Mouse (Mus musculus): ENCODE data around the gene Trim43c. TPM values are rescaled to one million over a fixed set of nuclear protein-coding genes. Genes with fewer than 3 reads are reported as not detected.
A peak's percentile ranks its signal among the peaks of the same experiment; 100 is the strongest.
"Not testable (repeated sequence)": the region's sequence is repeated elsewhere in the genome, so short reads cannot be mapped to it uniquely, and the experiment has no call there.

Trim43c gene
- polyA plus RNA-seq (2015; fragmentation: Nextera tagmentation; extraction: Ambion mirVana): 0.10 and 0.18 TPM in 2 replicates

DNA sequence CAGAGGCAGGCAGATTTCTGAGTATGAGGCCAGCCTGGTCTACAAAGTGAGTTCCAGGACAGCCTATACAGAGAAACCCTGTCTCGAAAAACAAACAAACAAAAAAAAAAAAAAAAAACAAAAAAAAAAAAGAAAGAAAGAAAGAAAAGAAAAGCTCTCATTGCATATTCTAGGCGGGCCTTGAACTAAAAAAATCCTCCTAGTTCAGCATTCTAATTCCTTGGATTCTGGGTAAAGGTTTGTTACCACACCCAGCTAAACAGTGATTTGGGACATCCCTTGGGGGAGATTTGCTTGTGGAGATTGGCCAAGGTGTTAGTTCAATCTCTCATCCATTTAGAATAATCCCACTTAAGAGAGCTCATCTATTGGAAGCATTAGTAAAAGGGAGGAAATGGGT is at the start of gene Trim43c:
Gene Trim43c, plus strand, starts transcription at position 301 of the 400 bp plus-strand sequence.
- not testable (repeated sequence) for H3K9ac ChIP-seq (ENCODE audit: low read depth, low read length); H3K36me3 ChIP-seq (ENCODE audit: control insufficient read depth, insufficient read depth, low read length); H3K4me3 ChIP-seq (ENCODE audit: low read length); ATAC-seq; H3K4me1 ChIP-seq (ENCODE audit: control insufficient read depth, insufficient read depth, low read length); H3K4me2 ChIP-seq (ENCODE audit: low read depth, low read length); H3K27ac ChIP-seq (ENCODE audit: low read length); H3K27me3 ChIP-seq (replicated peaks; ENCODE audit: control insufficient read depth, insufficient read depth, low read length); H3K9me3 ChIP-seq (ENCODE audit: control insufficient read depth, low read length)
- WGBS: 88% methylated on average over 2 of the region's 2 CpGs

DNA sequence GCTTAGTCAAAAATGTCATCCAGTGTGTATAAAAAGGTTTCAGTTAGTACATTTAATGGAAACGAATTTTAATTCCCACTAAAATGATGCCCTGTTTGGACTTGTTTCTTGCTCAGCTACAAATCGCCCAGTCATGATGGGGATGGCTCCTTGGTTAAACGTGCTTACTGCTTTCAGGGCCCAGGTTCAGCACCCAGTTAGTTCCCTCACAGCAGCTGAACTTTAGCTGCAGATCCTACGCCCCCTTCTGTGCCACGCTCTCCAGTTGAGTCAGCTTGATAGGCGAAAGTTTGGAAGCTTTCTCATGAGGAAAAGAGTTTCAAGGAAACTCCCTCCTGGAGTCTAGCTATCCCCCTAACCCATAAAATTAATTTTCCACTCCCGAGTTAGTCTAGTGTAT is 14.1 kb downstream of the Trim43c start:
- 62% methylated on average over 6 of the region's 7 CpGs for WGBS
- not testable (repeated sequence) for H3K9me3 ChIP-seq (ENCODE audit: control insufficient read depth, low read length); H3K9ac ChIP-seq (ENCODE audit: low read depth, low read length); H3K36me3 ChIP-seq (ENCODE audit: control insufficient read depth, insufficient read depth, low read length); H3K27ac ChIP-seq (ENCODE audit: low read length); H3K4me2 ChIP-seq (ENCODE audit: low read depth, low read length); H3K4me1 ChIP-seq (ENCODE audit: control insufficient read depth, insufficient read depth, low read length); H3K27me3 ChIP-seq (replicated peaks; ENCODE audit: control insufficient read depth, insufficient read depth, low read length); H3K4me3 ChIP-seq (ENCODE audit: low read length)
- peak; percentile 76 for ATAC-seq

DNA sequence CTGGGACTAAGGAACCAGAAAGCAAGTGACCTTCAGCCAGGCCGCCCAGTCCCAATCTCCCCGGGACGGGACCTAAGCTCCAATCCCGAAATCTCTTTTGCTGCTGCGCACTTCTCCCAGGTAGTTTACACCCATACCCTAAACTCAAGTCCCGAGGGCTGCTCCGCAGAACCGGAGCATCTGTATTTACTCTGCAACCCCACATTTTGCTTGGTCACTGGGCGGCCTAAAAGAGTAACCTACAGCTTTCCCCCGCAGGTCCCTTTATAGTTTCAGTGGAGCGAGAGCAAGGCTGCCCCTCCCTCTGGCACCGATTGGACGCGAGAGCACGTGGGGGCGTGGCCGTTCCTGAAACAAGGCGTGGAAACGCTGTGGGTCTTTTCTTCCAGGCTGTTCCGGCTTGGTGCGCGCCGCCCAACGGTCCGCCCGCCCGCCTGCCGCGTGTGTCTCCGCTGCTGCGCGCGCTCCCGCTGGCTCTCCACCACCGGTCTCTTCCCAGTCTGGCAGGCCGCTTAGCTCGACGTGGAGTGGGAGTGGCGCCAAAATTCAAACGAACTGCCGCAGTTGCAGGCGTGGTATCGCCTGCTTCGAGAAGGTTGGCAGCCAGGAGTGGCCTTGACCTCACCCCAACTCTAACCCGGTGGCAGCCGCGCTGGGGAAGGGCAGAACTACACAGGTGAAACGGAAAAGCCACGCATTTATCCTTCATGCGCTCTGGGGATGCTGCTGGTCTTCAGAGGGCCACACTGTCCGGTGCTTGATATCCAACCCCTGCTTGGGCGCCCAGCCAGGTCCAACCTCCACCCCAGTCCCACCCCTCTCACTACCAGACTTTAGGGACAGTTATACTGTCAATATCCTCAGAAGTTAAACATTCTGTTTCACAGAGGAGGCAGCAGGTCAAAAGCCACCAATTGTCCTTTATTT is 19.9 kb downstream of the Trim43c start:
- not testable (repeated sequence) for H3K27me3 ChIP-seq (replicated peaks; ENCODE audit: control insufficient read depth, insufficient read depth, low read length); H3K27ac ChIP-seq (ENCODE audit: low read length); H3K9me3 ChIP-seq (ENCODE audit: control insufficient read depth, low read length); H3K36me3 ChIP-seq (ENCODE audit: control insufficient read depth, insufficient read depth, low read length); H3K4me1 ChIP-seq (ENCODE audit: control insufficient read depth, insufficient read depth, low read length)
- peak overlapping the region; percentile 63 for H3K4me2 ChIP-seq (ENCODE audit: low read depth, low read length)
- peak; percentile 99 for ATAC-seq
- H3K9ac ChIP-seq (ENCODE audit: low read depth, low read length): peak overlapping the region; percentile 62
- H3K4me3 ChIP-seq (ENCODE audit: low read length): peak overlapping the region; percentile 47
- WGBS: 1% methylated on average over 49 of the region's 52 CpGs

Other genes starting within 250 kb of the Trim43c start
- 40.2 and 49.1 TPM in 2 replicates for gene Mthfsl, start 118.9 kb upstream of the Trim43c start, polyA plus RNA-seq (2015; fragmentation: Nextera tagmentation; extraction: Ambion mirVana)
- 0.64 and 0.82 TPM in 2 replicates for gene Bcl2a1d, start 107.2 kb upstream of the Trim43c start, polyA plus RNA-seq (2015; fragmentation: Nextera tagmentation; extraction: Ambion mirVana)
- 2.2 and 2.4 TPM in 2 replicates for gene Bcl2a1a, start 117.7 kb downstream of the Trim43c start, polyA plus RNA-seq (2015; fragmentation: Nextera tagmentation; extraction: Ambion mirVana)

Measured in intestine, embryonic 16.5 days (tissue).